Mouse (Mus musculus) limb, embryonic 11.5 days (tissue): ENCODE data around the gene Apba1. TPM values are rescaled to one million over a fixed set of nuclear protein-coding genes. Genes with fewer than 3 reads are reported as not detected.

Source experiments
- ATAC-seq: fragments of 200-750 bp; cut with Nextera tagmentation; 2 replicates; pipeline ENCODE4 v1.8.0; 2017; ENCODE audit warnings: low read depth; ENCODE audit not compliant: insufficient number of reproducible peaks, low FRiP score, low TSS enrichment
- DNase-seq: peaks from one replicate; pipeline ENCODE4 v3.0.0-alpha.2; 2015; ENCODE audit warnings: low spot score
- H3K27ac ChIP-seq: fragments of 300-500 bp; sonication (generic); replicated peaks from 2 replicates; pipeline ENCODE4 v1.5.1; 2014; ENCODE audit warnings: low read depth, mild to moderate bottlenecking, low read length
- H3K27me3 ChIP-seq: fragments of 300-500 bp; sonication (generic); 2 replicates; pipeline ENCODE4 v1.6.1; 2014; ENCODE audit warnings: mild to moderate bottlenecking, low read length, mixed read lengths; ENCODE audit not compliant: control insufficient read depth, insufficient read depth
- H3K36me3 ChIP-seq: fragments of 300-500 bp; sonication (generic); 2 replicates; pipeline ENCODE4 v1.6.1; 2014; ENCODE audit warnings: mild to moderate bottlenecking, low read length, moderate library complexity, mixed read lengths; ENCODE audit not compliant: control insufficient read depth, insufficient read depth
- H3K4me1 ChIP-seq: fragments of 300-500 bp; sonication (generic); 2 replicates; pipeline ENCODE4 v1.6.1; 2014; ENCODE audit warnings: low read length, mixed read lengths; ENCODE audit not compliant: control insufficient read depth, insufficient read depth
- H3K4me2 ChIP-seq: fragments of 300-500 bp; sonication (generic); 2 replicates; pipeline ENCODE4 v1.6.1; 2014; ENCODE audit warnings: low read depth, mild to moderate bottlenecking, moderate library complexity; ENCODE audit not compliant: severe bottlenecking
- H3K4me3 ChIP-seq: fragments of 300-500 bp; sonication (generic); 2 replicates; pipeline ENCODE4 v1.5.1; 2014; ENCODE audit warnings: low read depth, low read length
- H3K9ac ChIP-seq: fragments of 300-500 bp; sonication (generic); 2 replicates; pipeline ENCODE4 v1.6.1; 2014; ENCODE audit warnings: mild to moderate bottlenecking, low read length
- H3K9me3 ChIP-seq: fragments of 300-500 bp; sonication (generic); 2 replicates; pipeline ENCODE4 v1.6.1; 2016; ENCODE audit warnings: low read length; ENCODE audit not compliant: control insufficient read depth
- WGBS: fragments of 180-500 bp; shearing (Covaris S2); extraction: QIAGEN DNeasy Blood & Tissue Kit; methylation state at CpG from one replicate; pipeline ENCODE4 v1.1.7; 2014; 5-methylcytosine and 5-hydroxymethylcytosine counted together
- polyA plus RNA-seq: library from polyadenylated mRNA; unstranded; fragments of >200 nt; fragmentation: Nextera tagmentation; extraction: Ambion mirVana; gene quantifications from 2 replicates; pipeline ENCODE4 v1.2.1, GENCODE M21; 2014

Gene Apba1
- polyA plus RNA-seq, 1 experiment from 2014 or later = 0.13 TPM

- H3K27me3 ChIP-seq = peaks cover 33% of the 10 kb centered on the region
- 0 out of 2 replicates have a peak, but pooled peaks cover under 1% of the 10 kb centered on the region for H3K4me1 ChIP-seq
- WGBS = 20% methylated on average over 98 of the region's 110 CpGs
- peak; percentile 65 for DNase-seq
- no peak overlapping the region for H3K27ac ChIP-seq
- H3K9me3 ChIP-seq = no peaks in the 10 kb centered on the region
- H3K4me3 ChIP-seq = peak overlapping the region; percentile 28
- no peaks in the 10 kb centered on the region for H3K36me3 ChIP-seq
- H3K9ac ChIP-seq = no peak overlapping the region; the same call in 1 of the 2 replicates
- peak; percentile 46 for ATAC-seq
- peak overlapping the region; percentile 48 for H3K4me2 ChIP-seq
Measured at GRCm38 (mm10) chr19:23893093-23893889, 134.6 kb downstream of the Apba1 start.

DNA sequence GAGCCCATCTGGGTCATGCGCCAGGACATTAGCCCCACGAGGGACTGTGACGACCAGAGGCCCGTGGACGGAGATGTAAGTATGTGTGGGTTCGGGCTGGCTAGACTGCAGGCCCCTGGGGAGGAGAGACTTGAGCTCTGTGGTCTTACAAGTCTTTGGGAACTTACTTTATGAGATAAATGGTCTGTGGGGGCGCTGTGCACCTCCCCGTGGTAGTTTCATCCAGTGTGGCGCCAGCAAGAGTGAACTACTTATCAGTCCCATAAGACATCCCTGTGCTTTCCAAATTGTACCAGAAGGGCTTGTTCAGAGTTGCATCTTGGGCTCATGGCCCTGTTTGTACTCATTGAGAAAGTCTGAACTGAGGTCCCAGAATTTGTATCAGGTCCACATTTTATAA is 135.3 kb downstream of the Apba1 start:
- no peak overlapping the region for H3K27ac ChIP-seq
- H3K4me2 ChIP-seq = no peak overlapping the region
- ATAC-seq (no peak), DNase-seq (peak; percentile 36)
- WGBS = 64% methylated on average over 9 of the region's 9 CpGs
- H3K36me3 ChIP-seq = no peaks in the 10 kb centered on the region
- H3K9me3 ChIP-seq = no peaks in the 10 kb centered on the region
- H3K9ac ChIP-seq = no peak overlapping the region
- H3K4me3 ChIP-seq = no peak overlapping the region
- peaks cover 33% of the 10 kb centered on the region for H3K27me3 ChIP-seq
- 0 out of 2 replicates have a peak, but pooled peaks cover 3% of the 10 kb centered on the region for H3K4me1 ChIP-seq

GRCm38 (mm10) chr19:23894822-23895221 is 136.1 kb downstream of the Apba1 start:
- 37% methylated on average over 3 of the region's 3 CpGs for WGBS
- H3K9me3 ChIP-seq = no peaks in the 10 kb centered on the region
- peak; percentile 52; the same call in 1 of the 2 replicates for ATAC-seq
- no peak overlapping the region for H3K27ac ChIP-seq
- no peak overlapping the region for H3K9ac ChIP-seq
- H3K36me3 ChIP-seq = no peaks in the 10 kb centered on the region
- DNase-seq = peak; percentile 33
- H3K4me1 ChIP-seq = 0 out of 2 replicates have a peak, but pooled peaks cover 3% of the 10 kb centered on the region
- no peak overlapping the region for H3K4me2 ChIP-seq
- peaks cover 37% of the 10 kb centered on the region for H3K27me3 ChIP-seq
- no peak overlapping the region for H3K4me3 ChIP-seq

DNA sequence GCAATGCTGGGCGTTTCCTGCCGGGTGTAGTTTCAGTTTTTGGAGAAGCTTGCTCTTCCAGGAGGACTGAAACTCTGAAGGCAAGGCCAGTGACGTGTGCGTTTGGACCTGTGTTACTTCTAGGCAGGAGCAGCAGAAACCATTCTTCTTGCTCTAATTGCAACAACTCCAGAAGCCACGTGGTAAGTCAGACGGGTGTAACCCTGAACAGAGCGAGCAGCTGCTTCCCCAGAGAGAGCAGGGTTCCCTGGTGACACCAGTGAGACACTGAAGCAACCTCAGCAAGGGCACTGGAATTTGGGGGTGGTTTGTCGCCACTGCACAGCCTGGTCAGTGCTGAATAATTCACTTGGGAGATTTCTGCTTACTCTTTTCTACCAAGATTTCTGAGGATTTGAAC is 138.2 kb downstream of the Apba1 start:
- no peak overlapping the region for H3K4me3 ChIP-seq
- no peaks in the 10 kb centered on the region for H3K36me3 ChIP-seq
- H3K9me3 ChIP-seq = no peaks in the 10 kb centered on the region
- 0 out of 2 replicates have a peak, but pooled peaks cover 3% of the 10 kb centered on the region for H3K4me1 ChIP-seq
- WGBS = 65% methylated on average over 8 of the region's 8 CpGs
- DNase-seq (no peak), ATAC-seq (no peak)
- H3K27me3 ChIP-seq = peaks cover 26% of the 10 kb centered on the region
- H3K9ac ChIP-seq = no peak overlapping the region
- no peak overlapping the region for H3K27ac ChIP-seq
- no peak overlapping the region for H3K4me2 ChIP-seq

GRCm38 (mm10) chr19:23898501-23898900 is 139.8 kb downstream of the Apba1 start:
- DNase-seq = peak; percentile 24
- 66% methylated on average over 11 of the region's 11 CpGs for WGBS
- H3K9me3 ChIP-seq = no peaks in the 10 kb centered on the region
- H3K36me3 ChIP-seq = no peaks in the 10 kb centered on the region
- no peak overlapping the region for H3K27ac ChIP-seq
- H3K4me2 ChIP-seq = no peak overlapping the region
- peaks cover 11% of the 10 kb centered on the region for H3K27me3 ChIP-seq
- H3K4me1 ChIP-seq = 0 out of 2 replicates have a peak, but pooled peaks cover 3% of the 10 kb centered on the region
- no peak overlapping the region for H3K9ac ChIP-seq
- no peak overlapping the region for H3K4me3 ChIP-seq
- no peak for ATAC-seq

- Histone ChIP-seq H3K36me3 (no peaks in the 10 kb centered on the region), H3K9ac (no peak overlapping the region), H3K4me2 (no peak overlapping the region), H3K4me3 (no peak overlapping the region), H3K4me1 (0 out of 2 replicates have a peak, but pooled peaks cover 3% of the 10 kb centered on the region), H3K9me3 (no peaks in the 10 kb centered on the region), H3K27ac (no peak overlapping the region), H3K27me3 (0 out of 2 replicates have a peak, but pooled peaks cover 4% of the 10 kb centered on the region)
- ATAC-seq (no peak), DNase-seq (peak; percentile 44)
- 79% methylated on average over 3 of the region's 3 CpGs for WGBS
Measured at GRCm38 (mm10) chr19:23901177-23901576, 142.5 kb downstream of the Apba1 start.

DNA sequence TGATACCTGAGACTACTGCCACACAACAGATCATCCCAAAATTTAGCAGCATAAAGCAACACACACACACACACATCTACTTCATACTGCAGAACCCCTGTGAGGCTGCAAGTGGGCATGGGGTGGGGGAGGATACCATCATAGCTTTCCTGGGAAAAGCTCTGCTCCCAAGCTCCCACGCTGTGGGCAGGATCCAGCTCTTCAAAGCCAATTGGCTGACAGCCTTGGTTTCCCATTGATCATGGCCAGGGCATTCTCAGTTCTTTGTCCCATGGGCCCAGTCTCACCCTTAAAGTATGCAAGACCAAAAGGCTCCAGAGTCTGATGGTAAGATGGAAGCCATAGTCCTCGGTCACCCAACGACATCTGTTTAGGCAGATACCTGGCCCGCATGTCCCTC is 143.1 kb downstream of the Apba1 start:
- WGBS = 96% methylated on average over 4 of the region's 4 CpGs
- Histone ChIP-seq H3K4me3 (no peak overlapping the region), H3K9ac (no peak overlapping the region), H3K9me3 (no peaks in the 10 kb centered on the region), H3K36me3 (no peaks in the 10 kb centered on the region), H3K27ac (no peak overlapping the region), H3K27me3 (0 out of 2 replicates have a peak, but pooled peaks cover 4% of the 10 kb centered on the region), H3K4me1 (0 out of 2 replicates have a peak, but pooled peaks cover 3% of the 10 kb centered on the region), H3K4me2 (no peak overlapping the region)
- DNase-seq = no peak
- no peak for ATAC-seq

DNA sequence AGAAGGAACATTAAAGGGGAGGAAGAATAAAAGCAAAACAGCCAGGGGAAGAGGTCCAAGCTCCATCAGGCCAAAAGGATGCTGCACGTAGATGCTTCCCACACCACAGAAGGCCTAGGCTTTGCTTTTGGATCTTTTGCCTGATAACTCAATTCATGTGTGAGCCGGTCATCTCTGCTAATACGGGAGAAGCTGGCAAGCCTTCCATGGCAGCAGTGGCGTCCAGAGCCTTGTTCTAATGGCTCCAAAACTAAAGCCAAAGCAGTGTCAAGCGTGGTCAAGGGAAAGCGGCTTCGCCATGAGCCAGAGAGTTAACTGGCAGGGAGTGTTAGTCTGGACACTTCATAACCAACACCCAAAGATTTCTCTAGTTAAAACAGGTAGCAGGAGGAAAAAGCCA is 144.4 kb downstream of the Apba1 start:
- ATAC-seq (no peak), DNase-seq (no peak)
- Histone ChIP-seq H3K36me3 (no peaks in the 10 kb centered on the region), H3K9ac (no peak overlapping the region), H3K4me2 (no peak overlapping the region), H3K4me3 (no peak overlapping the region), H3K4me1 (0 out of 2 replicates have a peak, but pooled peaks cover 3% of the 10 kb centered on the region), H3K27ac (no peak overlapping the region), H3K9me3 (no peaks in the 10 kb centered on the region), H3K27me3 (0 out of 2 replicates have a peak, but pooled peaks cover 4% of the 10 kb centered on the region)
- WGBS = 91% methylated on average over 7 of the region's 7 CpGs
